Mouse (Mus musculus) CH12.LX (cell line): ENCODE measurements around the gene Mrpl38. TPM values are rescaled to one million over a fixed set of nuclear protein-coding genes. Genes with fewer than 3 reads are reported as not detected.

Experiments
- DNase-seq: peaks from one replicate; pipeline ENCODE4 v3.0.0-alpha.2; 2013; ENCODE audit errors: extremely low read depth
- H3K27ac ChIP-seq: 2 replicates; pipeline ENCODE4 v1.5.1; 2012; ENCODE audit warnings: low read depth, mild to moderate bottlenecking, control low read depth, moderate library complexity; ENCODE audit not compliant: insufficient read depth
- H3K27me3 ChIP-seq: replicated peaks from 2 replicates; pipeline ENCODE3; 2012; ENCODE audit warnings: inconsistent platforms
- H3K36me3 ChIP-seq, 2 experiments: replicated peaks in 1 of 2; 2 replicates each; pipeline versions ENCODE3 to v1.6.1; 2012; ENCODE audit warnings: inconsistent platforms in 1 of 2, low read length in 1 of 2, mild to moderate bottlenecking in 1 of 2, mixed read lengths in 1 of 2, moderate library complexity in 1 of 2; ENCODE audit not compliant: control insufficient read depth in 1 of 2, insufficient read depth in 1 of 2
- H3K4me1 ChIP-seq, 2 experiments: 2 replicates each; pipeline ENCODE4 v1.6.1; 2012; ENCODE audit warnings: inconsistent platforms in 1 of 2, moderate library complexity in 1 of 2; ENCODE audit not compliant: insufficient read depth in 2 of 2, control insufficient read depth in 1 of 2
- H3K4me2 ChIP-seq: 2 replicates; pipeline ENCODE4 v1.6.1; 2012; ENCODE audit warnings: low read depth, mild to moderate bottlenecking, control low read depth; ENCODE audit not compliant: poor library complexity, insufficient read depth, severe bottlenecking
- H3K4me3 ChIP-seq, 3 experiments: fragments of 150-350 bp in 1 of 3; sonication (generic) in 1 of 3; replicated peaks in 1 of 3; 2 replicates each; pipeline versions ENCODE3 to v1.5.1; 2011 to 2012; ENCODE audit warnings: low read depth in 2 of 3, low read length in 2 of 3, mild to moderate bottlenecking in 2 of 3, moderate library complexity in 2 of 3, control low read depth in 1 of 3, improper control_type of control experiment in 1 of 3, inconsistent platforms in 1 of 3, mixed read lengths in 1 of 3; ENCODE audit not compliant: poor library complexity in 1 of 3
- H3K79me2 ChIP-seq: replicated peaks from 2 replicates; pipeline ENCODE4 v1.6.1; 2012; ENCODE audit warnings: mild to moderate bottlenecking, moderate library complexity; ENCODE audit not compliant: control insufficient read depth, poor library complexity, insufficient read depth, severe bottlenecking; ENCODE audit errors: extremely low read depth
- H3K9ac ChIP-seq: 2 replicates; pipeline ENCODE4 v1.6.1; 2012; ENCODE audit warnings: low read depth, mild to moderate bottlenecking, control low read depth, moderate library complexity; ENCODE audit not compliant: insufficient read depth
- H3K9me3 ChIP-seq: replicated peaks from 2 replicates; pipeline ENCODE3; 2012; ENCODE audit warnings: low read length, inconsistent platforms, mixed read lengths
- BHLHE40 ChIP-seq: IDR thresholded peaks from 2 replicates; pipeline ENCODE4 v1.6.1; 2011; ENCODE audit warnings: mild to moderate bottlenecking, low read depth, low read length, improper control_type of control experiment
- CHD1 ChIP-seq: IDR thresholded peaks from 2 replicates; pipeline ENCODE4 v1.6.1; 2012; ENCODE audit warnings: low read depth, low read length, improper control_type of control experiment, inconsistent platforms
- CHD2 ChIP-seq: IDR thresholded peaks from 2 replicates; pipeline ENCODE4 v1.6.1; 2011; ENCODE audit warnings: low read length, improper control_type of control experiment
- CTCF ChIP-seq, 2 experiments: IDR thresholded peaks in 1 of 2; conservative IDR thresholded peaks in 1 of 2; 2 replicates each; pipeline ENCODE4 v1.5.1; 2011 to 2012; ENCODE audit warnings: low read depth in 2 of 2, low read length in 2 of 2, improper control_type of control experiment in 1 of 2, inconsistent platforms in 1 of 2, mild to moderate bottlenecking in 1 of 2, moderate library complexity in 1 of 2
- E2F4 ChIP-seq: IDR thresholded peaks from 2 replicates; pipeline ENCODE4 v1.6.1; 2011; ENCODE audit warnings: low read depth, low read length, improper control_type of control experiment; ENCODE audit not compliant: insufficient replicate concordance
- ELF1 ChIP-seq: IDR thresholded peaks from 2 replicates; pipeline ENCODE4 v1.6.1; 2014; ENCODE audit warnings: low read depth, mild to moderate bottlenecking, inconsistent platforms, low read length, improper control_type of control experiment
- EP300 ChIP-seq: IDR thresholded peaks from 2 replicates; pipeline ENCODE4 v1.6.1; 2011; ENCODE audit warnings: low read length, improper control_type of control experiment
- ETS1 ChIP-seq: conservative IDR thresholded peaks from 2 replicates; pipeline ENCODE4 v1.6.1; 2012; ENCODE audit warnings: low read depth, mild to moderate bottlenecking, inconsistent platforms, low read length, improper control_type of control experiment, moderate library complexity
- GABPA ChIP-seq: IDR thresholded peaks from 2 replicates; pipeline ENCODE4 v1.6.1; 2012; ENCODE audit warnings: low read depth, low read length, improper control_type of control experiment, inconsistent platforms; ENCODE audit not compliant: insufficient replicate concordance
- HCFC1 ChIP-seq: IDR thresholded peaks from 2 replicates; pipeline ENCODE4 v1.6.1; 2012; ENCODE audit warnings: low read depth, mild to moderate bottlenecking, inconsistent platforms, low read length, improper control_type of control experiment
- IRF4 ChIP-seq: IDR thresholded peaks from 2 replicates; pipeline ENCODE4 v1.6.1; 2014; ENCODE audit warnings: low read depth, mild to moderate bottlenecking, inconsistent platforms, low read length, improper control_type of control experiment
- JUN ChIP-seq: IDR thresholded peaks from 2 replicates; pipeline ENCODE4 v1.6.1; 2011; ENCODE audit warnings: low read depth, mild to moderate bottlenecking, low read length, improper control_type of control experiment, moderate library complexity; ENCODE audit not compliant: insufficient read depth
- JUND ChIP-seq: conservative IDR thresholded peaks from 2 replicates; pipeline ENCODE4 v1.6.1; 2011; ENCODE audit warnings: low read depth, low read length, improper control_type of control experiment
- KAT2A ChIP-seq: IDR thresholded peaks from 2 replicates; pipeline ENCODE4 v1.6.1; 2012; ENCODE audit warnings: low read length, improper control_type of control experiment, inconsistent platforms; ENCODE audit not compliant: insufficient replicate concordance
- MAFK ChIP-seq: IDR thresholded peaks from 2 replicates; pipeline ENCODE4 v1.6.1; 2011; ENCODE audit warnings: low read length, improper control_type of control experiment; ENCODE audit not compliant: insufficient replicate concordance
- MAX ChIP-seq: IDR thresholded peaks from 2 replicates; pipeline ENCODE4 v1.6.1; 2011; ENCODE audit warnings: low read length, improper control_type of control experiment
- MAZ ChIP-seq: IDR thresholded peaks from 2 replicates; pipeline ENCODE4 v1.6.1; 2012; ENCODE audit warnings: low read depth, mild to moderate bottlenecking, inconsistent platforms, low read length, improper control_type of control experiment, moderate library complexity
- MEF2A ChIP-seq: IDR thresholded peaks from 2 replicates; pipeline ENCODE4 v1.6.1; 2014; ENCODE audit warnings: low read depth, mild to moderate bottlenecking, inconsistent platforms, low read length, improper control_type of control experiment, borderline replicate concordance
- MXI1 ChIP-seq: IDR thresholded peaks from 2 replicates; pipeline ENCODE4 v1.6.1; 2011; ENCODE audit warnings: mild to moderate bottlenecking, low read depth, low read length, improper control_type of control experiment
- MYC ChIP-seq: IDR thresholded peaks from 2 replicates; pipeline ENCODE4 v1.6.1; 2011; ENCODE audit warnings: low read depth, mild to moderate bottlenecking, improper control_type of control experiment, low read length
- NELFE ChIP-seq: IDR thresholded peaks from 2 replicates; pipeline ENCODE4 v1.6.1; 2011; ENCODE audit warnings: low read depth, low read length, improper control_type of control experiment
- NRF1 ChIP-seq: IDR thresholded peaks from 2 replicates; pipeline ENCODE4 v1.6.1; 2014; ENCODE audit warnings: low read depth, mild to moderate bottlenecking, inconsistent platforms, low read length, improper control_type of control experiment, moderate library complexity
- PAX5 ChIP-seq: IDR thresholded peaks from 2 replicates; pipeline ENCODE4 v1.6.1; 2012; ENCODE audit warnings: low read length, inconsistent platforms, mixed read lengths
- POLR2A ChIP-seq: IDR thresholded peaks from 2 replicates; pipeline ENCODE4 v1.6.1; 2011; ENCODE audit warnings: low read depth, mild to moderate bottlenecking, improper control_type of control experiment, low read length
- POLR2AphosphoS2 ChIP-seq: IDR thresholded peaks from 2 replicates; pipeline ENCODE4 v1.6.1; 2011; ENCODE audit warnings: low read depth, low read length, improper control_type of control experiment
- RAD21 ChIP-seq: IDR thresholded peaks from 2 replicates; pipeline ENCODE4 v1.6.1; 2011; ENCODE audit warnings: low read depth, mild to moderate bottlenecking, low read length, improper control_type of control experiment, moderate library complexity
- RCOR1 ChIP-seq: conservative IDR thresholded peaks from 2 replicates; pipeline ENCODE4 v1.6.1; 2012; ENCODE audit warnings: low read depth, mild to moderate bottlenecking, inconsistent platforms, low read length, improper control_type of control experiment
- SIN3A ChIP-seq: IDR thresholded peaks from 2 replicates; pipeline ENCODE4 v1.6.1; 2012; ENCODE audit warnings: low read length, improper control_type of control experiment, inconsistent platforms
- SMC3 ChIP-seq: IDR thresholded peaks from 2 replicates; pipeline ENCODE4 v1.6.1; 2011; ENCODE audit warnings: low read depth, low read length, improper control_type of control experiment
- TBP ChIP-seq: conservative IDR thresholded peaks from 2 replicates; pipeline ENCODE4 v1.6.1; 2011; ENCODE audit warnings: low read depth, low read length, improper control_type of control experiment
- TCF12 ChIP-seq: IDR thresholded peaks from 2 replicates; pipeline ENCODE4 v1.6.1; 2014; ENCODE audit warnings: low read depth, mild to moderate bottlenecking, inconsistent platforms, low read length, improper control_type of control experiment
- UBTF ChIP-seq: IDR thresholded peaks from 2 replicates; pipeline ENCODE4 v1.6.1; 2012; ENCODE audit warnings: low read depth, mild to moderate bottlenecking, inconsistent platforms, low read length, improper control_type of control experiment, moderate library complexity
- USF1 ChIP-seq: IDR thresholded peaks from 2 replicates; pipeline ENCODE4 v1.6.1; 2014; ENCODE audit warnings: low read depth, mild to moderate bottlenecking, inconsistent platforms, low read length, improper control_type of control experiment
- USF2 ChIP-seq: conservative IDR thresholded peaks from 2 replicates; pipeline ENCODE4 v1.6.1; 2011; ENCODE audit warnings: low read depth, low read length, improper control_type of control experiment
- ZC3H11A ChIP-seq: IDR thresholded peaks from 2 replicates; pipeline ENCODE4 v1.6.1; 2012; ENCODE audit warnings: low read depth, mild to moderate bottlenecking, inconsistent platforms, low read length, improper control_type of control experiment
- ZKSCAN1 ChIP-seq: IDR thresholded peaks from 2 replicates; pipeline ENCODE4 v1.6.1; 2012; ENCODE audit warnings: low read depth, inconsistent platforms, low read length, improper control_type of control experiment, borderline replicate concordance
- ZMIZ1 ChIP-seq: IDR thresholded peaks from 2 replicates; pipeline ENCODE4 v1.6.1; 2012; ENCODE audit warnings: low read depth, mild to moderate bottlenecking, inconsistent platforms, low read length, improper control_type of control experiment
- ZNF384 ChIP-seq: IDR thresholded peaks from 2 replicates; pipeline ENCODE4 v1.6.1; 2012; ENCODE audit warnings: low read depth, low read length, improper control_type of control experiment, inconsistent platforms
- dilution Hi-C: fragments of 300-500 bp; cut with MboI; formaldehyde crosslinking; loops from 2 replicates; pipeline ENCODE4 v1.14.3; 2020; ENCODE audit warnings: low sequenced_read_pairs; ENCODE audit not compliant: extremely low pct_unique_long_range_greater_than_20kb, extremely low pct_ligation_motif_present
- in situ Hi-C: fragments of 300-500 bp; cut with MboI; formaldehyde crosslinking; loops from 3 replicates; pipeline ENCODE4 v1.14.3; 2019; ENCODE audit warnings: low sequenced_read_pairs, low pct_ligation_motif_present, low pct_unique_long_range_greater_than_20kb, mixed read lengths
- polyA plus RNA-seq: library from polyadenylated mRNA; unstranded; fragments of >175 nt; gene quantifications from 2 replicates; pipeline ENCODE4 v1.2.1, GENCODE M21; 2012; ENCODE audit warnings: low read depth; ENCODE audit not compliant: insufficient read length
- total RNA-seq, 2 experiments: library from RNA; depleted of rRNA; stranded (reverse); fragments of 300-350 nt in 1 of 2; fragments of >200 nt in 1 of 2; gene quantifications; 2 replicates each; pipeline ENCODE4 v1.2.3; 2012 to 2014

Gene Mrpl38
- total and polyA plus RNA-seq, 3 experiments: 109 to 188 (median 157) TPM

DNA sequence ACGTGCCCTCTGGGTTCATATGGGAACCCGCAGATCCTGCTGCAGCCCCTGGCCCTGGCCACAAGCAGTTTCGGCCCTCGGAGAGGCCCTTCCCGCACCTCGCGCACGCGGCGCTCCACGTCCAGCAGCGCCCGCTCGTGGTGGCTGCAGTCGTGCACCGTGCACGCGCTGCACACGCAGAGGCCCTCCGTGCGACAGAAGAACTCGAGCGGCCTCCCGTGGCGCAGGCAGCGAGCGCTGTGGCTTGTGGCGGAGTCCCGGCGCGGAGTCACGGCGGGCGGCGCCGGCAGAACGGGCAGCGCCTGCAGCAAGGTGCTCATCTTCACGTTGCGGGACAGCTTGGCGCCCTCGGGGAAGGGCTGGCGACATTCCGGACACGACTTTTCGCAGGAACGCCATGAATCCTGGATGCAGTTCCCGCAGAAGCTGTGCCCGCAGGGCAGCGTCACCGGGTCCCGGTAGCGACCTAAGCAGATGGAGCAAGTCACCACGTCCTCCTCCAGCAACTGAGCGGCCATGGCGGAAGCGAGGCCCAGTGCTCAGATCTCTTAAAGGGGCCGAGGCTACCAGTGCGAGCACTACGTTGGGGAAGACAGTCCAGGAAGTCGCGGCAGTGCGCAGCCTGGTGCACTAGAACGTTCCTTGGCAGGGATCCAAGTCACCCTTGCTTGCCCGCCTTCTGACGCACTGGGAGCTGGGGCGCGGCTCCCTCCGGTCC, 8.0 kb downstream of the Mrpl38 start, which contains the start of gene Trim65:
Trim65 (minus strand) TSS at position 641 of the 718 bp plus-strand sequence.
- Histone ChIP-seq H3K79me2 (no peaks in the 10 kb centered on the region), H3K27me3 (no peaks in the 10 kb centered on the region), H3K4me3 (peak within 1 kb of the TSS; percentile 49 to 61 (median 53)), H3K36me3 (peaks cover 43 to 71% of the 10 kb centered on the region in 2 experiments), H3K9me3 (peaks cover 4% of the 10 kb centered on the region), H3K27ac (peak within 1 kb of the TSS; percentile 33), H3K4me2 (peak within 1 kb of the TSS; percentile 31), H3K4me1 (peaks cover 6 to 16% of the 10 kb centered on the region in 2 experiments), H3K9ac (peak within 1 kb of the TSS; percentile 25)
- peak; percentile 53 for DNase-seq
- in situ Hi-C loops: loop anchor here (5.0 kb wide), 1 partner anchor 43 kb away; the partner anchor contains the start of gene Wbp2
- dilution Hi-C loops: no loop called here
- peak; percentile 74; the same call in 1 of the 2 replicates for TF ChIP-seq POLR2AphosphoS2
- no peak for TF ChIP-seq ZKSCAN1
- peak; percentile 95 for TF ChIP-seq MXI1
- TF ChIP-seq E2F4: no peak
- no peak for TF ChIP-seq ZNF384
- TF ChIP-seq ELF1: peak; percentile 82
- peak; percentile 92 for TF ChIP-seq MYC
- peak; percentile 50; the same call in 1 of the 2 replicates for TF ChIP-seq TCF12
- TF ChIP-seq SIN3A: peak; percentile 32; the same call in 1 of the 2 replicates
- TF ChIP-seq RAD21: peak; percentile 66
- TF ChIP-seq NELFE: peak; percentile 38; the same call in 1 of the 2 replicates
- TF ChIP-seq MEF2A: peak; percentile 74
- TF ChIP-seq HCFC1: peak; percentile 49
- peak; percentile 51 for TF ChIP-seq NRF1
- TF ChIP-seq KAT2A: no peak
- TF ChIP-seq ZMIZ1: no peak; the same call in 1 of the 2 replicates
- TF ChIP-seq TBP: no peak
- no peak for TF ChIP-seq EP300
- TF ChIP-seq MAX: peak; percentile 96
- TF ChIP-seq CHD1: 0 out of 2 replicates have a peak, but pooled peaks have one; percentile 44
- no peak for TF ChIP-seq GABPA
- TF ChIP-seq ETS1: no peak; the same call in 1 of the 2 replicates
- no peak for TF ChIP-seq JUND
- TF ChIP-seq CHD2: peak; percentile 15; the same call in 1 of the 2 replicates
- peak; percentile 67 for TF ChIP-seq SMC3
- TF ChIP-seq USF1: no peak
- TF ChIP-seq CTCF (conservative IDR thresholded peaks at IDR 0.05 in 1 of 2, IDR thresholded peaks at IDR 0.05 in 1 of 2; ENCODE audit: low read depth in 2 of 2, low read length in 2 of 2): peak in 1 of 2 experiments; percentile 96; a peak in 2 of 4 replicates
- no peak for TF ChIP-seq ZC3H11A
- TF ChIP-seq IRF4: peak; percentile 73; the same call in 1 of the 2 replicates
- no peak for TF ChIP-seq MAFK
- TF ChIP-seq PAX5: no peak
- no peak; the same call in 1 of the 2 replicates for TF ChIP-seq USF2
- TF ChIP-seq POLR2A: peak; percentile 69; the same call in 1 of the 2 replicates
- peak; percentile 96 for TF ChIP-seq BHLHE40
- TF ChIP-seq UBTF: 0 out of 2 replicates have a peak, but pooled peaks have one; percentile 50
- no peak for TF ChIP-seq JUN
- peak; percentile 79; the same call in 1 of the 2 replicates for TF ChIP-seq MAZ
- 0 out of 2 replicates have a peak, but pooled peaks have one; percentile 52 for TF ChIP-seq RCOR1
